10 mouse cellular contexts compared by ENCODE assay signal in genomic region chr14:16957802-16958201, GRCm38 (mm10).
DNase-seq lines count a peak whose midpoint lies in the region; ATAC-seq lines count a peak whose summit lies in the region.
"Had no signal": no experiment of that assay in that cellular context is flagged by ENCODE, and none has a peak within 500 bp of the region (broad histone marks: within the 10 kb centered on the region; RNA-seq: fewer than 3 reads in every experiment).

No protein-coding gene starts in this region.

- no peak overlapping the region for H3K27ac ChIP-seq in forebrain, embryonic 14.5 days (ENCODE audit: low read depth, low read length)
- H3K27ac ChIP-seq in forebrain, embryonic 16.5 days (ENCODE audit: low read length): no peak overlapping the region
- H3K27ac ChIP-seq in limb, embryonic 13.5 days: no peak overlapping the region
- H3K27ac ChIP-seq: liver, embryonic 13.5 days had no signal

- DNase-seq in forebrain, embryonic 14.5 days (ENCODE audit: low spot score): peak; percentile 36
- peak; percentile 0 for DNase-seq in 416B (ENCODE audit: low read depth)
- peak; percentile 3 to 21 for DNase-seq in heart, postnatal 36 days
- DNase-seq in thymus, adult 18-20 months: no peak
- DNase-seq in thymus, postnatal 0 days (ENCODE audit: low spot score): no peak
- DNase-seq: liver, embryonic 13.5 days had no signal

- H3K4me1 ChIP-seq in forebrain, embryonic 14.5 days (ENCODE audit: control insufficient read depth, insufficient read depth, low read length): peaks cover 3% of the 10 kb centered on the region
- peaks cover 5% of the 10 kb centered on the region; the same call in 1 of the 2 replicates for H3K4me1 ChIP-seq in forebrain, embryonic 16.5 days (replicated peaks; ENCODE audit: control insufficient read depth, insufficient read depth, low read length)
- H3K4me1 ChIP-seq in limb, embryonic 13.5 days: peaks cover 38% of the 10 kb centered on the region
- H3K4me1 ChIP-seq: liver, embryonic 13.5 days had no signal

- H3K36me3 ChIP-seq in forebrain, embryonic 14.5 days (ENCODE audit: control insufficient read depth, insufficient read depth, low read length): no peaks in the 10 kb centered on the region
- H3K36me3 ChIP-seq in forebrain, embryonic 16.5 days (ENCODE audit: control insufficient read depth, insufficient read depth): no peaks in the 10 kb centered on the region
- H3K36me3 ChIP-seq in limb, embryonic 13.5 days: no peaks in the 10 kb centered on the region
- H3K36me3 ChIP-seq: liver, embryonic 13.5 days had no signal

- no peaks in the 10 kb centered on the region for H3K27me3 ChIP-seq in forebrain, embryonic 14.5 days (replicated peaks; ENCODE audit: control insufficient read depth, insufficient read depth, low read length)
- H3K27me3 ChIP-seq in forebrain, embryonic 16.5 days (replicated peaks; ENCODE audit: control insufficient read depth, insufficient read depth, low read length): no peaks in the 10 kb centered on the region
- H3K27me3 ChIP-seq in limb, embryonic 13.5 days: no peaks in the 10 kb centered on the region
- H3K27me3 ChIP-seq: liver, embryonic 13.5 days had no signal

- intact Hi-C loops in heart, postnatal 36 days (cut with DNase I): no loop called here

- no peak overlapping the region for H3K9ac ChIP-seq in forebrain, embryonic 14.5 days (ENCODE audit: low read length)
- no peak overlapping the region for H3K9ac ChIP-seq in forebrain, embryonic 16.5 days (replicated peaks; ENCODE audit: low read depth, low read length)
- H3K9ac ChIP-seq in limb, embryonic 13.5 days: no peak overlapping the region
- H3K9ac ChIP-seq: liver, embryonic 13.5 days had no signal

- no peak overlapping the region for H3K4me3 ChIP-seq in forebrain, embryonic 14.5 days (ENCODE audit: low read depth, low read length)
- H3K4me3 ChIP-seq in forebrain, embryonic 16.5 days (replicated peaks; ENCODE audit: low read length): no peak overlapping the region
- no peak overlapping the region for H3K4me3 ChIP-seq in limb, embryonic 13.5 days
- H3K4me3 ChIP-seq: liver, embryonic 13.5 days had no signal

- WGBS in forebrain, embryonic 14.5 days: 45% methylated on average over 3 of the region's 3 CpGs
- 30% methylated on average over 3 of the region's 3 CpGs for WGBS in forebrain, embryonic 16.5 days
- 8% methylated on average over 3 of the region's 3 CpGs for WGBS in limb, embryonic 13.5 days

- H3K9me3 ChIP-seq in forebrain, embryonic 14.5 days (replicated peaks; ENCODE audit: control insufficient read depth, low read length): no peaks in the 10 kb centered on the region
- no peaks in the 10 kb centered on the region for H3K9me3 ChIP-seq in forebrain, embryonic 16.5 days (ENCODE audit: control insufficient read depth, low read length)
- H3K9me3 ChIP-seq in limb, embryonic 13.5 days: no peaks in the 10 kb centered on the region
- H3K9me3 ChIP-seq: liver, embryonic 13.5 days had no signal

- no peak overlapping the region for H3K4me2 ChIP-seq in forebrain, embryonic 14.5 days (ENCODE audit: low read length)
- no peak overlapping the region for H3K4me2 ChIP-seq in forebrain, embryonic 16.5 days (ENCODE audit: low read length)
- no peak overlapping the region for H3K4me2 ChIP-seq in limb, embryonic 13.5 days (replicated peaks)
- H3K4me2 ChIP-seq: liver, embryonic 13.5 days had no signal

- no peak for ATAC-seq in forebrain, embryonic 14.5 days
- no peak for ATAC-seq in forebrain, embryonic 16.5 days
- ATAC-seq in limb, embryonic 13.5 days (ENCODE audit: low FRiP score, low read depth): peak; percentile 75
- ATAC-seq in megakaryocyte progenitor cell, adult 5-6 weeks (replicated peaks; ENCODE audit: poor library complexity): no peak
- ATAC-seq: CD4-positive, CD25-positive, alpha-beta regulatory T cell, adult 4 months had no signal

Comparison
In these comparisons a context has a peak if more than half of its experiments do, and no peak if none do; other contexts are left out.
1. DNase-seq: peak in forebrain, embryonic 14.5 days (single experiment), 416B (single experiment) and heart, postnatal 36 days (2 of 2); none in thymus, adult 18-20 months (0 of 2) and thymus, postnatal 0 days (single experiment).